Mouse (Mus musculus): Measurements from ENCODE around the gene Zfp618. TPM values are rescaled to one million over a fixed set of nuclear protein-coding genes. Genes with fewer than 3 reads are reported as not detected.
A peak's percentile ranks its signal among the peaks of the same experiment; 100 is the strongest.

Gene Zfp618
- polyA plus RNA-seq, 1 experiment from 2014 or later, result 8.9 TPM

- peak; percentile 48; the same call in 1 of the 2 replicates for ATAC-seq (ENCODE audit: insufficient number of reproducible peaks, insufficient read depth, low FRiP score, low read depth)
- peak overlapping the region in 1 of 2 experiments; percentile 35; a peak in 1 of 4 replicates for H3K27ac ChIP-seq (replicated peaks in 1 of 2; ENCODE audit: control insufficient read depth in 1 of 2, insufficient read depth in 1 of 2, low read depth in 2 of 2, low read length in 2 of 2)
These were observed 221.0 kb downstream of the Zfp618 start for GRCm38 (mm10) chr4:63186281-63186870.

More at GRCm38 (mm10) chr4:63186281-63186870, 221.0 kb downstream of the Zfp618 start:
- peaks cover 15 to 18% of the 10 kb centered on the region in 2 experiments for H3K4me1 ChIP-seq (ENCODE audit: control insufficient read depth in 2 of 2, insufficient read depth in 2 of 2, low read length in 2 of 2)
- H3K4me2 ChIP-seq (ENCODE audit: low read length), result peak overlapping the region; percentile 32; the same call in 1 of the 2 replicates
- H3K27me3 ChIP-seq (ENCODE audit: control insufficient read depth, insufficient read depth, low read length), result peaks cover 3% of the 10 kb centered on the region; the same call in 1 of the 2 replicates
- H3K9ac ChIP-seq (ENCODE audit: low read length), result peak overlapping the region; percentile 11; the same call in 1 of the 2 replicates
- no peaks in the 10 kb centered on the region for H3K36me3 ChIP-seq (ENCODE audit: control insufficient read depth, insufficient read depth, low read length)
- WGBS, result 30% methylated on average over 21 of the region's 21 CpGs
- no peak overlapping the region for H3K4me3 ChIP-seq (ENCODE audit: control insufficient read depth in 1 of 2, insufficient read depth in 1 of 2, low read depth in 1 of 2, low read length in 2 of 2)
- no peaks in the 10 kb centered on the region for H3K9me3 ChIP-seq (ENCODE audit: control insufficient read depth, low read length)

Other genes starting within 250 kb of the Zfp618 start
- 0.16 TPM in 1 of 2 replicates, not detected in the other for gene Ambp, start 189.2 kb downstream of the Zfp618 start, polyA plus RNA-seq (2014; fragmentation: Nextera tagmentation; extraction: Ambion mirVana)
- 0.11 and 0.23 TPM in 2 replicates for gene Kif12, start 206.6 kb downstream of the Zfp618 start, polyA plus RNA-seq (2014; fragmentation: Nextera tagmentation; extraction: Ambion mirVana)
- gene Col27a1, start 248.4 kb downstream of the Zfp618 start, polyA plus RNA-seq (2014; fragmentation: Nextera tagmentation; extraction: Ambion mirVana), result 3.0 and 4.2 TPM in 2 replicates